Mouse (Mus musculus) neural tube, embryonic 14.5 days (tissue): ENCODE measurements around the gene Dnph1. TPM values are rescaled to one million over a fixed set of nuclear protein-coding genes. Genes with fewer than 3 reads are reported as not detected.

ENCODE experiments used
- ATAC-seq: fragments of 200-750 bp; cut with Nextera tagmentation; 2 replicates; pipeline ENCODE4 v1.8.0; 2017; ENCODE audit warnings: low read depth, mild to moderate bottlenecking, moderate TSS enrichment, moderate library complexity
- H3K27ac ChIP-seq: fragments of 300-500 bp; sonication (generic); 2 replicates; pipeline ENCODE4 v1.5.1; 2014; ENCODE audit warnings: low read depth, mild to moderate bottlenecking, control low read depth, low read length, moderate library complexity, mixed read lengths
- H3K27me3 ChIP-seq: fragments of 300-500 bp; sonication (generic); 2 replicates; pipeline ENCODE4 v1.6.1; 2014; ENCODE audit warnings: low read length; ENCODE audit not compliant: control insufficient read depth, insufficient read depth
- H3K36me3 ChIP-seq: fragments of 300-500 bp; sonication (generic); 2 replicates; pipeline ENCODE4 v1.6.1; 2014; ENCODE audit warnings: low read length, mixed read lengths; ENCODE audit not compliant: control insufficient read depth, insufficient read depth
- H3K4me1 ChIP-seq: fragments of 300-500 bp; sonication (generic); 2 replicates; pipeline ENCODE4 v1.6.1; 2014; ENCODE audit warnings: low read length; ENCODE audit not compliant: control insufficient read depth, insufficient read depth
- H3K4me2 ChIP-seq: fragments of 300-500 bp; sonication (generic); 2 replicates; pipeline ENCODE4 v1.6.1; 2014; ENCODE audit warnings: mild to moderate bottlenecking, low read depth, low read length, control low read depth
- H3K4me3 ChIP-seq: fragments of 300-500 bp; sonication (generic); 2 replicates; pipeline ENCODE4 v1.5.1; 2014; ENCODE audit warnings: low read depth, low read length, control low read depth, mixed read lengths
- H3K9ac ChIP-seq: fragments of 300-500 bp; sonication (generic); replicated peaks from 2 replicates; pipeline ENCODE4 v1.6.1; 2014; ENCODE audit warnings: low read depth, mild to moderate bottlenecking, control low read depth, low read length, mixed read lengths
- H3K9me3 ChIP-seq: fragments of 300-500 bp; sonication (generic); 2 replicates; pipeline ENCODE4 v1.6.1; 2016; ENCODE audit warnings: low read length; ENCODE audit not compliant: control insufficient read depth
- WGBS: fragments of 180-500 bp; shearing (Covaris S2); extraction: QIAGEN DNeasy Blood & Tissue Kit; methylation state at CpG from one replicate; pipeline ENCODE4 v1.1.7; 2014; 5-methylcytosine and 5-hydroxymethylcytosine counted together
- polyA plus RNA-seq: library from polyadenylated mRNA; unstranded; fragments of >200 nt; fragmentation: Nextera tagmentation; extraction: Ambion mirVana; gene quantifications from 2 replicates; pipeline ENCODE4 v1.2.1, GENCODE M21; 2014

The Dnph1 gene
- polyA plus RNA-seq = 11.8 and 12.5 TPM in 2 replicates

DNA sequence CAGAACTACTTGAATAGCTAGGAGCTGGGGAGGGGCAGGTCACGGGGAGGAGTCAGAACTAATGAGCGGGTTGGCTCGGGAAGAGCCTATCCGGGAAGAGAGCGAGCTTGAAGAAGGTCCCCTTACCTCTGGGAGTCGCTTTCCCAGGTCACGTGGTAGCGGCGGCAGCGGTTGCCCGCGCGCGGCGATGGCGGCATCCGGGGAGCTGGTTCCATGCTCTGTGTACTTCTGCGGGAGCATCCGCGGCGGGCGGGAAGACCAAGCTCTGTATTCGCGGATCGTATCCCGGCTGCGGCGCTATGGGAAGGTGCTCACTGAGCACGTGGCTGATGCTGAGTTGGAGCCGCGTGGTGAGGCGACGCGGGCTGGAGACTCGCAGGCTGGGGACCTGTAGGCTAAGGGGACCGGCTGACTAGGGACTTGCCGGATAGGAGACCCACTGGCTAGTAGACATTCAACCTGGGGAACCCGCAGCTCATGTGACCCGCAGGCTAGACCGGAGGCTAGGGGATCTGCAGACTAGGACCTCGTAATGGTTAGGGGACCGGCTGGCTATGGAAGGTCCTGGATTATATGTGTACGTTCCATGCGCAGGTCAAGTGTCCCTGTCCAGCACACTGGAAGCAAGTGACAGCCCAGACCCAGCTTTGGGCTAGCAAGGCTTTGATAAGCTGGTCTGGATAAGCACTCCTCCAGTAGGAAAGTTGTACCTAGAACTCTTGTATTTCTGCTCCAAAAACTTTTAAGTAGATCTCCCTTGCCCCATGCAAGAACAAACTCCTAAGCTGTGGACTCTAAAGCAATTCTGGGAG is at the start of gene Dnph1:
Gene Dnph1 (plus strand): TSS at position 89 of the 812 bp plus-strand sequence.
- peaks cover 4% of the 10 kb centered on the region; the same call in 1 of the 2 replicates for H3K4me1 ChIP-seq
- no peaks in the 10 kb centered on the region for H3K9me3 ChIP-seq
- H3K9ac ChIP-seq = peak within 1 kb of the TSS; percentile 57
- peak; percentile 98 for ATAC-seq
- H3K36me3 ChIP-seq = no peaks in the 10 kb centered on the region
- under 1% methylated on average over 44 of the region's 44 CpGs for WGBS
- peak within 1 kb of the TSS; percentile 81 for H3K4me2 ChIP-seq
- H3K27me3 ChIP-seq = no peaks in the 10 kb centered on the region
- H3K4me3 ChIP-seq = peak within 1 kb of the TSS; percentile 41
- H3K27ac ChIP-seq = 0 out of 2 replicates have a peak within 1 kb of the TSS, but pooled peaks have one; percentile 18

DNA sequence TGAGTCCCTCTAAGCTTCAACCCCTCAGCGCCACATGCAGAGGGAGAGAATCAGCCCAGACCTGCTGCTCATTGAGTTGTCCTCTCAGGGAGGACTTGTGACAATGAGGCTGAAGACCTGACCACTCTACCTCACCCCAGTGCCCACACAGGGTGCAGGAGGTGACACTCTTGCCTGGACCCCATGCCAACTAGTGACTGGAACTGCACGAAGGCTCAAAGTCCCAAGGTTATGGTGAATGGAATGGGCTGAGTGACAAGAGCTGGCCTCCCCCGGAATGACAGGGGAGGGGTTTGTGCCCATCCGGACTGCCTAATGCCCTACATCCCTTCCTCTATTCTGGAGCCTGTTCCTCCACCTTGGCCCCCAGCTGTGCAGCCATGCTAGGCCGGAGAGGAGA is 43.8 kb upstream of the Dnph1 start:
- Histone ChIP-seq H3K9me3 (no peaks in the 10 kb centered on the region), H3K9ac (no peak overlapping the region), H3K4me2 (no peak overlapping the region), H3K27ac (no peak overlapping the region), H3K4me1 (peaks cover 31% of the 10 kb centered on the region), H3K27me3 (no peaks in the 10 kb centered on the region), H3K36me3 (no peaks in the 10 kb centered on the region), H3K4me3 (no peak overlapping the region)
- 32% methylated on average over 5 of the region's 5 CpGs for WGBS
- ATAC-seq = no peak

- Histone ChIP-seq H3K4me1 (peaks cover 31% of the 10 kb centered on the region), H3K27me3 (no peaks in the 10 kb centered on the region), H3K9ac (no peak overlapping the region), H3K27ac (peak overlapping the region; percentile 1; the same call in 1 of the 2 replicates), H3K9me3 (no peaks in the 10 kb centered on the region), H3K4me3 (no peak overlapping the region), H3K4me2 (peak overlapping the region; percentile 51), H3K36me3 (no peaks in the 10 kb centered on the region)
- 7% methylated on average over 13 of the region's 13 CpGs for WGBS
- no peak for ATAC-seq
These were observed 43.1 kb upstream of the Dnph1 start for GRCm38 (mm10) chr17:46453302-46453948.

DNA sequence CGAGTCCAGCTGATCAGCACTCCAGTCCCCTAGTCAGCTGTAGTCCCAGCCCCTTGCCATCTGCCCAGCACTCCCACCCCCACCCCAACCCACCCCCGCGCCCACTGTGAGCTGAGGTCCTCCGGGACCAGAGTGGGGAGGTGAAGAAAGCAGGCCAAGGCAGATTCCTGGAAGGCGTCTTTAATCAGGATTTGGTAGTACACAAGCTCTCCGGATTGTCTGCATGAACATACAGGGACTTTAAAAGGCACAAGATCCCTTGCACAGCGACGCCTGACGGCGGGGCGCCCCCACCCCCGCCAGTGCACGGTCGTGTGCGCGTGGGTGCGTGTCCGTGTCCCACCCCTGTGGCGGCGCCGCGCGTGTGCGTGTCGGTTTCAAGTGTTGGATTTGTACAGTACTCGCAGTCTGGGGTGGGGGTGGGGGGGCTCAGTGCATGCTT is 42.5 kb upstream of the Dnph1 start:
- ATAC-seq = peak; percentile 41; the same call in 1 of the 2 replicates
- Histone ChIP-seq H3K27me3 (no peaks in the 10 kb centered on the region), H3K27ac (peak overlapping the region; percentile 1; the same call in 1 of the 2 replicates), H3K9ac (no peak overlapping the region), H3K4me3 (peak overlapping the region; percentile 16; the same call in 1 of the 2 replicates), H3K4me2 (peak overlapping the region; percentile 51), H3K36me3 (no peaks in the 10 kb centered on the region), H3K4me1 (peaks cover 31% of the 10 kb centered on the region), H3K9me3 (no peaks in the 10 kb centered on the region)
- under 1% methylated on average over 26 of the region's 26 CpGs for WGBS

DNA sequence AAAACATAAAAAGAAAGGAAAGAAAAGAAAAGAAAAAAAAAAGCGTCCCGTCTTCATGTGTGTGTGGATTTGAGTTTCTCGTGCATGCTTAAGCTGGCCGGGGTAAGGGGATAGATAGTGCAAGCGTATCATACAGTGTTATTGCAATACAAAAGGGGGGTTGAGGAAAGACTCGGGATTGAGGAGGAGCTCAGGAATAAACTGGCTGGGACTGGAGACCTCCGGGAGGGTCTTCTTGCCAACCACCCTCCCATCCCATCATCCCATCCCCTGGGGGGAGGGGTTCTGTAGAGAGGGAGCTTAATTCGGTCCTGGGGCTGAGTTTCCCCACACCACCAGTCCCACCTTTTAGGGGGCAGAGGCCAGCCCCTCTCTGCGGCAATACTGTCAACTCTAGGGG is 42.0 kb upstream of the Dnph1 start:
- H3K27me3 ChIP-seq = no peaks in the 10 kb centered on the region
- no peak for ATAC-seq
- H3K4me1 ChIP-seq = peaks cover 31% of the 10 kb centered on the region
- 2% methylated on average over 9 of the region's 9 CpGs for WGBS
- H3K4me2 ChIP-seq = peak overlapping the region; percentile 51
- no peaks in the 10 kb centered on the region for H3K36me3 ChIP-seq
- H3K9ac ChIP-seq = 0 out of 2 replicates have a peak overlapping the region, but pooled peaks have one; percentile 12
- no peak overlapping the region for H3K27ac ChIP-seq
- no peaks in the 10 kb centered on the region for H3K9me3 ChIP-seq
- peak overlapping the region; percentile 16; the same call in 1 of the 2 replicates for H3K4me3 ChIP-seq

GRCm38 (mm10) chr17:46455110-46455691 is 41.3 kb upstream of the Dnph1 start:
- H3K4me2 ChIP-seq = peak overlapping the region; percentile 51
- ATAC-seq = peak; percentile 31; the same call in 1 of the 2 replicates
- no peaks in the 10 kb centered on the region for H3K9me3 ChIP-seq
- WGBS = 2% methylated on average over 32 of the region's 33 CpGs
- no peak overlapping the region for H3K9ac ChIP-seq
- 0 out of 2 replicates have a peak, but pooled peaks cover under 1% of the 10 kb centered on the region for H3K36me3 ChIP-seq
- H3K27me3 ChIP-seq = no peaks in the 10 kb centered on the region
- peaks cover 31% of the 10 kb centered on the region for H3K4me1 ChIP-seq
- H3K27ac ChIP-seq = no peak overlapping the region
- H3K4me3 ChIP-seq = peak overlapping the region; percentile 17; the same call in 1 of the 2 replicates

- Histone ChIP-seq H3K9ac (no peak overlapping the region), H3K4me2 (no peak overlapping the region), H3K27ac (no peak overlapping the region), H3K9me3 (no peaks in the 10 kb centered on the region), H3K36me3 (peaks cover 9% of the 10 kb centered on the region; the same call in 1 of the 2 replicates), H3K4me1 (peaks cover 31% of the 10 kb centered on the region), H3K27me3 (peaks cover 4% of the 10 kb centered on the region; the same call in 1 of the 2 replicates), H3K4me3 (no peak overlapping the region)
- WGBS = 9% methylated on average over 10 of the region's 10 CpGs
- ATAC-seq = no peak
These were observed 38.7 kb upstream of the Dnph1 start for GRCm38 (mm10) chr17:46457791-46458190.

GRCm38 (mm10) chr17:46458439-46458838 is 38.1 kb upstream of the Dnph1 start:
- ATAC-seq = no peak
- H3K27me3 ChIP-seq = peaks cover 4% of the 10 kb centered on the region; the same call in 1 of the 2 replicates
- H3K36me3 ChIP-seq = peaks cover 9% of the 10 kb centered on the region; the same call in 1 of the 2 replicates
- no peak overlapping the region for H3K27ac ChIP-seq
- H3K4me3 ChIP-seq = no peak overlapping the region
- H3K4me2 ChIP-seq = no peak overlapping the region
- 37% methylated on average over 3 of the region's 3 CpGs for WGBS
- H3K4me1 ChIP-seq = peaks cover 25% of the 10 kb centered on the region
- H3K9me3 ChIP-seq = no peaks in the 10 kb centered on the region
- no peak overlapping the region for H3K9ac ChIP-seq
